Mouse (Mus musculus) liver, postnatal 0 days (tissue): Measurements from ENCODE around the gene Armh1. TPM values are rescaled to one million over a fixed set of nuclear protein-coding genes. Genes with fewer than 3 reads are reported as not detected.

Experiments used
- ATAC-seq: fragments of 200-750 bp; cut with Nextera tagmentation; 2 replicates; pipeline ENCODE4 v1.8.0; 2017; ENCODE audit warnings: mild to moderate bottlenecking, moderate library complexity
- DNase-seq: peaks from one replicate; pipeline ENCODE4 v3.0.0-alpha.2; 2016
- H3K27ac ChIP-seq: fragments of 300-500 bp; sonication (generic); 2 replicates; pipeline ENCODE4 v1.5.1; 2014; ENCODE audit warnings: antibody characterized with exemption, moderate library complexity, mild to moderate bottlenecking, low read depth
- H3K27me3 ChIP-seq: fragments of 300-500 bp; sonication (generic); 2 replicates; pipeline ENCODE4 v1.6.1; 2014; ENCODE audit warnings: low read length, control low read depth, mixed read lengths; ENCODE audit not compliant: insufficient read depth
- H3K36me3 ChIP-seq: fragments of 300-500 bp; sonication (generic); replicated peaks from 2 replicates; pipeline ENCODE4 v1.6.1; 2014; ENCODE audit warnings: mild to moderate bottlenecking, control low read depth, low read length, moderate library complexity, mixed read lengths; ENCODE audit not compliant: insufficient read depth
- H3K4me1 ChIP-seq: fragments of 300-500 bp; sonication (generic); 2 replicates; pipeline ENCODE4 v1.6.1; 2014; ENCODE audit warnings: antibody characterized with exemption, mild to moderate bottlenecking, control low read depth; ENCODE audit not compliant: insufficient read depth
- H3K4me2 ChIP-seq: fragments of 300-500 bp; sonication (generic); 2 replicates; pipeline ENCODE4 v1.6.1; 2014; ENCODE audit warnings: low read depth, mild to moderate bottlenecking, low read length, moderate library complexity, mixed read lengths
- H3K4me3 ChIP-seq: fragments of 300-500 bp; sonication (generic); 2 replicates; pipeline ENCODE4 v1.5.1; 2014; ENCODE audit warnings: low read depth, low read length
- H3K9ac ChIP-seq: fragments of 300-500 bp; sonication (generic); replicated peaks from 2 replicates; pipeline ENCODE4 v1.6.1; 2014; ENCODE audit warnings: mild to moderate bottlenecking, moderate library complexity
- H3K9me3 ChIP-seq: fragments of 300-500 bp; sonication (generic); 2 replicates; pipeline ENCODE4 v1.6.1; 2016; ENCODE audit warnings: mild to moderate bottlenecking, control low read depth, low read length, mixed read lengths
- CTCF ChIP-seq: sonication (generic); IDR thresholded peaks from 2 replicates; pipeline ENCODE4 v1.5.1; 2016; ENCODE audit warnings: antibody characterized with exemption, low read depth
- EP300 ChIP-seq: IDR thresholded peaks from 2 replicates; pipeline ENCODE4 v1.6.1; 2016; ENCODE audit warnings: antibody characterized with exemption, low read depth, mild to moderate bottlenecking
- WGBS: fragments of 180-500 bp; shearing (Covaris S2); extraction: QIAGEN DNeasy Blood & Tissue Kit; methylation state at CpG from one replicate; pipeline ENCODE4 v1.1.7; 2014; ENCODE audit not compliant: insufficient replicate concordance; 5-methylcytosine and 5-hydroxymethylcytosine counted together
- polyA plus RNA-seq: library from polyadenylated mRNA; unstranded; fragments of >200 nt; fragmentation: Nextera tagmentation; extraction: Ambion mirVana; gene quantifications from 2 replicates; pipeline ENCODE4 v1.2.1, GENCODE M21; 2015

The Armh1 gene
- polyA plus RNA-seq, 1 experiment from 2014 or later: not detected

DNA sequence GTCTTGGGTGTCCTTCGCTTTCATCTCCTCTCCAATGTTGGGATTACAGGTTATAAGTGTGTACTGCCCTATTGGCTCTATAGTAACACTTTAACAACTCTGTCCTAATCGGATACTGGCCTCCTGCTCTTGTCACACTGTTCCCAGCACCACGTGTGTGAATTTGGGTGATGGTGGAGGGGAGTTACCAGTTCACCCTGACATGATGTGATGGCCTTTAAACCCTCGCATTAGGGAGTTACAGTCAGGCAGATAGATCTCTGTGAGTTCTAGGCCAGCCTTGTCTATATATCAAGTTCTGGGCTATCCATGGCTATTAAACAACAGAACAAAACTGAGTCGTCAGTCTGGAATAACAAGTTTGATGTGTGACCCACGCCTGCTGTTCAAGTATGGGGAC is 42.3 kb downstream of the Armh1 start:
- 77% methylated on average over 6 of the region's 6 CpGs for WGBS
- ATAC-seq: no peak
- TF ChIP-seq CTCF (no peak), EP300 (no peak)

DNA sequence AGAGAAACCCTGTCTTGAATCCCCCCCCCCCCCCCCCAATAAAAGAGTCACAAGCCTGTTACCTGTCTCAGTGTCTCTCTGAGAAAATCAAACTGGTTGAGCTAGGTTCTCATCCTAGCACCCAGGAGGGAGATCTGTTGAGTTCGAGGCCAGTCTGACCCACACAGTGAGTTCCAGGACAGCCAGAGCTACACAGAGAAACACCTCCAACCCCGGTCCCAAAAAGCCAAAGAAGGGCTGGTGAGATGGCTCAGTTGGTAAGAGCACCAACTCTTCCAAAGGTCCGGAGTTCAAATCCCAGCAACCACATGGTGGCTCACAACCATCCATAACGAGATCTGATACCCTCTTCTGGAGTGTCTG is 49.0 kb downstream of the Armh1 start:
- WGBS: 48% methylated on average over 4 of the region's 4 CpGs
- DNase-seq: no peak
- H3K27ac ChIP-seq: peak overlapping the region; percentile 57; the same call in 1 of the 2 replicates
- H3K4me3 ChIP-seq: no peak overlapping the region
- ATAC-seq: no peak; the same call in 1 of the 2 replicates
- no peaks in the 10 kb centered on the region for H3K27me3 ChIP-seq
- H3K9ac ChIP-seq: peak overlapping the region; percentile 55; the same call in 1 of the 2 replicates
- H3K4me2 ChIP-seq: peak overlapping the region; percentile 64; the same call in 1 of the 2 replicates
- no peaks in the 10 kb centered on the region; the same call in 1 of the 2 replicates for H3K4me1 ChIP-seq
- TF ChIP-seq EP300: no peak
- H3K9me3 ChIP-seq: no peaks in the 10 kb centered on the region
- H3K36me3 ChIP-seq: no peaks in the 10 kb centered on the region

More for the DNA sequence above, 42.3 kb downstream of the Armh1 start:
- no peaks in the 10 kb centered on the region for H3K36me3 ChIP-seq
- H3K9ac ChIP-seq: no peak overlapping the region
- H3K27me3 ChIP-seq: no peaks in the 10 kb centered on the region
- no peak overlapping the region for H3K4me3 ChIP-seq
- H3K27ac ChIP-seq: no peak overlapping the region
- H3K9me3 ChIP-seq: no peaks in the 10 kb centered on the region
- DNase-seq: no peak
- H3K4me2 ChIP-seq: no peak overlapping the region
- H3K4me1 ChIP-seq: peaks cover 13% of the 10 kb centered on the region

DNA sequence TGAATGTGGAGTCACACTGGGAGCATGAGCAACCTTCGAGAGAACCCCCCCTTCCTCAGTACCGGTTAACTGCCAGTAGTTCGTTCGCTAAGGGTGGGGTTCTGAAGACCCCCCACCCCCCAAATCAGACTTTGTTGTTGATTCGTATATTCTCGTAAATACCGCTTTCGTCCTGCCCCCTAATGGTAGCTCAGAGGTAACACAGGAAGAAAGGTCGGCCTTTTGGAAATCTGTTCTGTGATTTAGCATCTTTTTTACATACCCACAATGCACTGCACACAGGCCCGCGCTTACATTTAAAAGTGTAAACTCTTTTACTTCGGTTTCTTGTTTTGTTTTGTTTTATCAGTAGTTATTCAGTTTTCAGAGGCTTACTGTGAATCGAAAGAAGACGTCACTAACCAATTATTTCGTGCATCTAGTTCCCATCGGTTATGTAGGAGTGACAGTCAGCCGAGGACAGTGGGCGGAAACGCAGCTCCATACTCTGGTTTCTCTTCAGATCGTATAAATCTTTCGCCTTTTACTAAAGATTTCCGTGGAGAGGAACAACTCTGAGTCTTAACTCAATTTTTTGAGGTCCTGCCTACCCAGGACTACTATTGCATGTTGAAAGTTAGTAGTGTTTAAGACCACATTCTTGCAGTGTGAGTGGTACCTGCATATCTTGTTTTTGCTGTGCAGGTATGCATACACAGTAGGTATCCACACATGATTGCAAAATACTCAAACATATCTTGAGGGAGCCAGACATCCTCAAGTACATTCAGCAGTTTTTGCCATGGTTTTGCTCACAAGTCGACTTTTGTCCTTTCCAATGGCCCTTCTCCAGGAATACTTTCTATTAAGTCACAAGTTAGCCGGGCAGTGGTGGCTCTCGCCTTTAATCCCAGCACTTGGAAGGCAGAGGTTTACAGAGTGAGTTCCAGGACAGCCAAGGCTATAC is 49.6 kb downstream of the Armh1 start:
- H3K27ac ChIP-seq: peak overlapping the region; percentile 57; the same call in 1 of the 2 replicates

DNA sequence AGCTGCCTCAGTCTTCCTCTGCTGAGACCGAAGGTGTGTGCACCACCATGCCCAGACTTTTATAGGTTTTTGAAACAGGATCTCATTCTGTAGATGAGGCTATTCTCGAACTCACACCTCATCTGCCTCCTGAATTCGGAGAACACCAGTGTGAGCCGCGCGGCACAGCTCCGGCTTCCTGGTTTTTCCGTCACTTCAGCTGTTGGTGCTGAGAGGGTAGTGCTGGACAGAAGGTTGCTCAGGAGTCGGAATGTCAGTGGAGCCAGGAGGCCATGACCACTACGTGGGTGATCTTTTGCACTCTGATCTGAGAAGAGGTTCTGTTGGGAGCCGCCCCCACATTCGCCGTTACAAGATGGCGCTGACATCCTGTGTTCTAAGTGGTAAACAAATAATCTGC is 60.1 kb downstream of the Armh1 start:
- no peaks in the 10 kb centered on the region for H3K36me3 ChIP-seq
- H3K4me2 ChIP-seq: no peak overlapping the region
- 91% methylated on average over 14 of the region's 14 CpGs for WGBS
- no peak for TF ChIP-seq EP300
- TF ChIP-seq CTCF: no peak
- H3K4me1 ChIP-seq: peaks cover 3% of the 10 kb centered on the region; the same call in 1 of the 2 replicates
- ATAC-seq: no peak
- no peak overlapping the region for H3K4me3 ChIP-seq
- no peaks in the 10 kb centered on the region for H3K9me3 ChIP-seq
- no peak overlapping the region for H3K27ac ChIP-seq
- no peak for DNase-seq
- H3K27me3 ChIP-seq: no peaks in the 10 kb centered on the region
- H3K9ac ChIP-seq: no peak overlapping the region

More for the DNA sequence above, 49.6 kb downstream of the Armh1 start:
- Histone ChIP-seq H3K4me2 (peak overlapping the region; percentile 64), H3K27me3 (no peaks in the 10 kb centered on the region), H3K4me3 (peak overlapping the region; percentile 29), H3K9me3 (no peaks in the 10 kb centered on the region), H3K4me1 (no peaks in the 10 kb centered on the region; the same call in 1 of the 2 replicates), H3K9ac (peak overlapping the region; percentile 55), H3K36me3 (no peaks in the 10 kb centered on the region)
- 1% methylated on average over 25 of the region's 25 CpGs for WGBS
- ATAC-seq (peak; percentile 93), DNase-seq (peak; percentile 28)
- TF ChIP-seq EP300 (peak; percentile 39; the same call in 1 of the 2 replicates), CTCF (peak; percentile 77)

DNA sequence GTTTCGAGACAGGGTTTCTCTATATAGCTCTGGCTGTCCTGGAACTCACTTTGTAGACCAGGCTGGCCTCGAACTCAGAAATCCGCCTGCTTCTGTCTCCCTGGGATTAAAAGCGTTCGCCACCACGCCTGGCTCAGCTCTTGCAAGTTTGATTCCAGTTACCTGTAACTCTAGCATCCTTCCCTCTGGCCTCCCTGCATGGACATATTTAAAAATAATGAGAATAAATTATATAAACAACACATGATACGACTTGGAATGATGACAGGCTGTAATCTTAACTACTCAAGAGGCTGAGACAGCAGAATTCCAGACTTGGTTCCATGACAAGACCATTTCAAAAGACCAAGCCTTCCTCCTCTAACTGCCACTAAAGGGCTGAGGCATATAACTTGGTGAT is 61.3 kb downstream of the Armh1 start:
- DNase-seq (no peak), ATAC-seq (peak; percentile 3; the same call in 1 of the 2 replicates)
- Histone ChIP-seq H3K36me3 (no peaks in the 10 kb centered on the region), H3K9ac (peak overlapping the region; percentile 69; the same call in 1 of the 2 replicates), H3K4me2 (peak overlapping the region; percentile 27; the same call in 1 of the 2 replicates), H3K4me1 (peaks cover 3% of the 10 kb centered on the region; the same call in 1 of the 2 replicates), H3K27me3 (no peaks in the 10 kb centered on the region), H3K4me3 (no peak overlapping the region), H3K27ac (peak overlapping the region; percentile 83), H3K9me3 (no peaks in the 10 kb centered on the region)
- TF ChIP-seq CTCF (no peak), EP300 (no peak)
- 69% methylated on average over 7 of the region's 7 CpGs for WGBS

DNA sequence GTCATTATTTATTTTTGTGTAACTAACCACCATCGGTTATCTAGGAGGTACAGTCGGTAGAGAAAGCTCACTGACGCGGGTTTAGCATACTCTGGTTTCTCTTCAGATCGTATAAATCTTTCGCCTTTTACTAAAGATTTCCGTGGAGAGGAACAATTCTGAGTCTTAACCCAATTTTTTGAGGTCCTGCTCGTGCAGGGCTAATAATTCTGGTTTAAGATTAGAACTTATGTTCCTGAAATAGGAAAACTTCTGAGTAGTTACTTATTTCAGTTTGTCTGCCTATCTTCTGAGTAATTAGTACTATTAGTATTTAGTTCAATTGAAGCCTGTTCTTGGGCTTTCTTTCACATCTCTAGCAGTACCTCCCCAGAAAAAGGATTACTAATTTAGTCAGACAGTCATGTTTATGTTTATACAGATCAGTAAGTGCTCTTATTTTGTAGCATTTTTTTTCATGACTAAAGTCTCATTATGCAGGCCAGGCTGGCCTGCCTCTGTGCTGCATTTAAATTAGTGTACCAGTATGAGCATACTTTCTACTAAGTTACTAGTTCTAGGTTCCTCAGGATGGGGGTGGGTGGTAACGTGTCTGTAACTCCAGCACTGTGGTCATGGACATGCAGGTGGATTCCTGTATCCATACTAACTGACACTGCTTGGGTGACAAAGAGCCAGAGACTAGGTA is 61.9 kb downstream of the Armh1 start:
- TF ChIP-seq CTCF (no peak), EP300 (peak; percentile 63; the same call in 1 of the 2 replicates)
- 1% methylated on average over 9 of the region's 9 CpGs for WGBS
- peak overlapping the region; percentile 83 for H3K27ac ChIP-seq
- H3K27me3 ChIP-seq: no peaks in the 10 kb centered on the region
- peak overlapping the region; percentile 69 for H3K9ac ChIP-seq
- peaks cover 3% of the 10 kb centered on the region; the same call in 1 of the 2 replicates for H3K4me1 ChIP-seq
- H3K36me3 ChIP-seq: no peaks in the 10 kb centered on the region
- ATAC-seq: peak; percentile 90
- peak overlapping the region; percentile 49 for H3K4me3 ChIP-seq
- H3K4me2 ChIP-seq: peak overlapping the region; percentile 70
- peak; percentile 40 for DNase-seq
- no peaks in the 10 kb centered on the region for H3K9me3 ChIP-seq
